Mouse (Mus musculus) subcutaneous adipose tissue, adult 2 months (tissue): Measurements from ENCODE around the gene Glipr1. TPM values are rescaled to one million over a fixed set of nuclear protein-coding genes. Genes with fewer than 3 reads are reported as not detected.

Experiments
- polyA plus RNA-seq: library from polyadenylated mRNA; depleted of rRNA; stranded (reverse); fragments of >200 nt; gene quantifications from 2 replicates; pipeline ENCODE4 v1.2.3, GENCODE M21; 2012; ENCODE audit warnings: low replicate concordance; rRNA removed

The Glipr1 gene
- polyA plus RNA-seq: 4.2 and 12.2 TPM in 2 replicates

DNA sequence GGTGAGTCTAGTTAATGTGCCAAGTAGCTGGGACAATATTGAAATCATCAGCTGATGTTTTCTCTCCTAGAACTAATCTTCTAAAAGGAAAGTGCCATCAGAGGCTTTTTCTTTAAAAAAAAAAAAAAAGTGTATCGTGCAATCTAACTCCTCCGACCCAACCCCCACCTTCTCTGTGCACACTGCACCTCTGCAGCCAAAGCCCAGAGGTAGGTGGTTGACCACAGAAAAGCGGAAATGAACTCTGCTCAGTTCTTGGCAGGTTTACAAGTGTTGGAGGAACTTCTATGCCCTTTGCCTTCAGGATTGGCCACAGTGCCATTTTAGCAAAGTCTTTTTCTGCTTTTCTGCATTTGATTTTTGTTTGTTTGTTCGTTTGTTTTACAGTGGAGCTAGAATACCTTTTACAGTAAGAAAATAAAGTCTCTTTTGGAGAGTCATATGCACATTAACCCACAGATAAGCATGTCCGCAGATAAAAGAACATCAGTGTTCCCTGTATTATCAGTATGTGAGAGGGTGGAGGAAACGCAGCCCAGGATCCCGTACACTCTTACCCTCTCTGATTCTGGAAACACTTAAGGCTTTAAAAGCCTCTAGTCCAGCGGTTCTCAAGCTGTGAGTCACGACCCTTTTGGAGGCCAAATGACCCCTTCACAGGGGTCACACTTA, at the start of gene Glipr1:
TSS of gene Glipr1 (minus strand) at position 88 of the 672 bp plus-strand sequence.

DNA sequence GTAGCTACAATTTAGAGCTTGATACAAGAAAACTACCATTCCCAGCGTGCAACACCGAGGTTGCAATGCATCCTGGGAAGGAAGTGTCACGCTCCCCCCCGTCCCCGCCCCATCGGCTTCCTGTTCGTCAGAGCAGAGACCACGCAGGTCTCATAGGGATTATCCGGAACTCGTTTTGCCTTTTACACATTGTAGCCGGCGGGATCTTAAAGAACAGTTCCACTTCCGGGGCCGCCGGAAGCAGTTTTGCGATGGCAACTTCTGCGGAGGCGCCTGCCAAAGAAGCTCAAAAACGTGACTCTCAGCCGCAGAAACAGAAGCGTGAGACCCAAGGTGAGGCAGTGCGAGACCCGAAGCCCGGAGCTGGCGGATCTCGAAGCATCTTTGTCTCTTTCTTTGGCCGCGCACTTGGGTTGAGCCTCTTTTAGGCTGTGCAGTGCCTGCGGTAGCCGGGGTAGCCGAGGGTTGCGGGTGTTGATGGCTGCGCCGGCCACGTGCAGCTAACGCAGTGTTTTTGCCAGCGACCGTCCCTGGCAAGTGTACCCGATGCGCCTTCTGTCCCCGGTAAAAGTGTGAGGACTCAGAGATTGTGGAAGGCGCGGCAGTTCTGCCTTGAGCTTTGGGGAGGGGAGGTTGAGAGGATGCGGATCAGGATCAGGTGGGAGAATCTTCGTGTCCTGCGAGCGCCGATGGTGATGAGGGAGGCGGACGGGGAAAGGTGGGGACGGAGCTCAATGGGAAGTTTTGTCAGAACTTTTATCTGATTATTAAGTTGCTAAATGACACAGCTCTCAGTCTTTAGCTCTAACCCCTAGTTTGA, 29.7 kb downstream of the Glipr1 start, which contains the start of gene Krr1:
TSS of gene Krr1 (plus strand) at position 123 of the 820 bp plus-strand sequence.

Other genes starting within 250 kb of the Glipr1 start
- gene Krr1, start 30.0 kb downstream of the Glipr1 start, polyA plus RNA-seq: 5.3 and 11.7 TPM in 2 replicates
- not detected in 2 replicates for gene Glipr1l1, start 57.6 kb upstream of the Glipr1 start, polyA plus RNA-seq
- gene Glipr1l2, start 80.7 kb upstream of the Glipr1 start, polyA plus RNA-seq: not detected in 2 replicates
- gene Glipr1l3, start 157.7 kb upstream of the Glipr1 start, polyA plus RNA-seq: not detected in 2 replicates
- gene Caps2, start 161.0 kb upstream of the Glipr1 start, polyA plus RNA-seq: 0.09 TPM in 1 of 2 replicates, not detected in the other